Mouse (Mus musculus) lung, embryonic 15.5 days (tissue): ENCODE measurements around the gene BC024978. TPM values are rescaled to one million over a fixed set of nuclear protein-coding genes. Genes with fewer than 3 reads are reported as not detected.

Experiments used
- ATAC-seq: fragments of 200-750 bp; cut with Nextera tagmentation; 2 replicates; pipeline ENCODE4 v1.8.0; 2017; ENCODE audit warnings: moderate number of reproducible peaks, borderline replicate concordance; ENCODE audit not compliant: low FRiP score, low TSS enrichment; ENCODE audit errors: extremely low read depth
- H3K27ac ChIP-seq: fragments of 300-500 bp; sonication (generic); 2 replicates; pipeline ENCODE4 v1.5.1; 2015; ENCODE audit warnings: moderate library complexity, mild to moderate bottlenecking, inconsistent platforms
- H3K27me3 ChIP-seq: fragments of 300-500 bp; sonication (generic); 2 replicates; pipeline ENCODE4 v1.6.1; 2015; ENCODE audit warnings: inconsistent platforms
- H3K36me3 ChIP-seq: fragments of 300-500 bp; sonication (generic); 2 replicates; pipeline ENCODE4 v1.6.1; 2015; ENCODE audit warnings: inconsistent platforms
- H3K4me1 ChIP-seq: fragments of 300-500 bp; sonication (generic); 2 replicates; pipeline ENCODE4 v1.6.1; 2015; ENCODE audit warnings: inconsistent platforms
- H3K4me2 ChIP-seq: fragments of 300-500 bp; sonication (generic); 2 replicates; pipeline ENCODE4 v1.6.1; 2015; ENCODE audit warnings: inconsistent platforms, mild to moderate bottlenecking, moderate library complexity
- H3K4me3 ChIP-seq: fragments of 300-500 bp; sonication (generic); 2 replicates; pipeline ENCODE4 v1.5.1; 2015; ENCODE audit warnings: mild to moderate bottlenecking, inconsistent platforms
- H3K9ac ChIP-seq: fragments of 300-500 bp; sonication (generic); 2 replicates; pipeline ENCODE4 v1.6.1; 2015; ENCODE audit warnings: inconsistent platforms
- H3K9me3 ChIP-seq: fragments of 300-500 bp; sonication (generic); 2 replicates; pipeline ENCODE4 v1.6.1; 2016; ENCODE audit warnings: inconsistent platforms
- WGBS: fragments of 180-500 bp; shearing (Covaris S2); methylation state at CpG from one replicate; pipeline ENCODE4 v1.1.7; 2015; 5-methylcytosine and 5-hydroxymethylcytosine counted together
- polyA plus RNA-seq: library from polyadenylated mRNA; unstranded; fragments of >200 nt; fragmentation: Nextera tagmentation; extraction: Ambion mirVana; gene quantifications from 2 replicates; pipeline ENCODE4 v1.2.1, GENCODE M21; 2015

The BC024978 gene
- polyA plus RNA-seq, 1 experiment from 2014 or later: 3.4 TPM

DNA sequence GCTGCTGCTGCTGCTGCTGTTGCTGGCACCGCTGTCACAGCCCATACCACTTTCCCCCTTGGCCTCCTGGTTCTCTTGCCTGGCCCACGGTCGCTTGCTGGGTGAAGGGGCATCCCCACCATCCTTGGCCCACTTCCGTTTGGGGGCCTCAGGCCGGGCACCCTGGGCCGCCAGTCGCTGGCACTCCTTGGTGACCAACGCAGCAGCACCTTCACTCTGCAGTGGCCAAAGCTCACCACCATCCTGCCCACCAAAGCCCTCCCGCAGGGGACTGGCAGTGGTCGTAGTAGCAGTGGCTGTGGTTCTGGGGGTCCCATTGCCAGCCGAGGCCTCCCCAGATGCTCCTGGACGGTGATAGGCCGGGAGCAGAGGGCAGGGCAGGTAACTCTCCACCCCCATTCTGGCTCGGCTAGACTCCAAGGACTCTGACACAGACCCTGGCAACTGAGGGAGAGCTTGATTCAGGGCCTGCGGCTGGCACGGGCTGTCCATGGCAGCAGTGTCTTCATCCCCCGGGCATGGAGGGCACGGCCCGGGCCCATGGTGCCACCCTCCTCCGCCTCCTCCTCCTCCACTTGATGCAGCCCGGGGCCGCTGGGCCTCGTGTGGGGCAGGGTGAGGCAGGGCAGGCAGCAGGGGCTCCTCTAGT is 30.4 kb upstream of the BC024978 start:
- 63% methylated on average over 23 of the region's 23 CpGs for WGBS
- Histone ChIP-seq H3K9ac (peak overlapping the region; percentile 82), H3K4me1 (peaks cover 59% of the 10 kb centered on the region), H3K9me3 (no peaks in the 10 kb centered on the region), H3K4me3 (peak overlapping the region; percentile 60), H3K4me2 (peak overlapping the region; percentile 85), H3K36me3 (0 out of 2 replicates have a peak, but pooled peaks cover 28% of the 10 kb centered on the region), H3K27me3 (no peaks in the 10 kb centered on the region), H3K27ac (0 out of 2 replicates have a peak overlapping the region, but pooled peaks have one; percentile 37)
- ATAC-seq: no peak

DNA sequence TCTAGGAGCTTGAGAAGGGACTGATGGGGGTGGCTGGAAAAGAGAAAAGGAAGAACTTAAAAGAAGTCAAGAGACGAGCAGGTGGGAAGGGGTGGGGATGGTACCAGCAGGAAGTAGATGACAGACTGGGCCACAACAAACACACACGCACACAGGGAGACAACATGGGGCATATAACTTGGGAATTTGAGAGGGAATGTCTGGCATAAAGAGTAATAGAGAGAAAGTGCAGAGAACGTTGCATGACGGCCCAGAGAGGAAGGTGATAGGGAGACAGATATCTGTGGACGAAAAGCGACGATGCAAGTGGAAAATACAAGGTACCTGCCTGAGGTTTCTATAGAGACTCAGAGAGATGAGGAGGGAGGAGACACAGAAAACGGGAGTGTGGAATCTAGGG is 29.9 kb upstream of the BC024978 start:
- Histone ChIP-seq H3K4me3 (peak overlapping the region; percentile 60), H3K9ac (peak overlapping the region; percentile 82), H3K36me3 (0 out of 2 replicates have a peak, but pooled peaks cover 25% of the 10 kb centered on the region), H3K4me2 (peak overlapping the region; percentile 85), H3K27me3 (no peaks in the 10 kb centered on the region), H3K9me3 (no peaks in the 10 kb centered on the region), H3K27ac (peak overlapping the region; percentile 99), H3K4me1 (peaks cover 54% of the 10 kb centered on the region)
- WGBS: 2% methylated on average over 8 of the region's 8 CpGs
- no peak for ATAC-seq

DNA sequence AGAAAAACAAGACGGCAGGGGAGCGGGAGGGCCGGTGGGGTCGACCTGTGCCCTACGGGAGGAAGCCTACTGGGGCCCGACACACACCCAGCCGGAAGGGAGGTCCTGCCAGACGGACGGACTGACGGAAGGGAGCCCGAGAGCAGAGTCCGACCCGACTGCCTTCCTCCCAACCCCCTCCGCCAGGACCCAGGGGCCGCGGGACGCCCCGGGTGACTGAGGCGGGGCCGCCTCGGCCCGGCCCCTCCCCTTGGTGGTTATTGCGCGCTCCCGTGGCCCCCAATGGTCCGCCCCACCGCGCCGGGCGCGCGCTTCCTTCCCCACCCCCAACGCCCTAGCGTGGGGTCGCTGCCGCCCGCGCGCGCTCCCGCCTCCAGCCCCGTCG is 29.4 kb upstream of the BC024978 start:
- Histone ChIP-seq H3K9ac (peak overlapping the region; percentile 82), H3K4me2 (peak overlapping the region; percentile 85), H3K27me3 (no peaks in the 10 kb centered on the region), H3K27ac (peak overlapping the region; percentile 99), H3K36me3 (peaks cover 23% of the 10 kb centered on the region; the same call in 1 of the 2 replicates), H3K4me1 (peaks cover 49% of the 10 kb centered on the region), H3K4me3 (peak overlapping the region; percentile 60), H3K9me3 (no peaks in the 10 kb centered on the region)
- 0% methylated on average over 37 of the region's 43 CpGs for WGBS
- ATAC-seq: peak; percentile 82

DNA sequence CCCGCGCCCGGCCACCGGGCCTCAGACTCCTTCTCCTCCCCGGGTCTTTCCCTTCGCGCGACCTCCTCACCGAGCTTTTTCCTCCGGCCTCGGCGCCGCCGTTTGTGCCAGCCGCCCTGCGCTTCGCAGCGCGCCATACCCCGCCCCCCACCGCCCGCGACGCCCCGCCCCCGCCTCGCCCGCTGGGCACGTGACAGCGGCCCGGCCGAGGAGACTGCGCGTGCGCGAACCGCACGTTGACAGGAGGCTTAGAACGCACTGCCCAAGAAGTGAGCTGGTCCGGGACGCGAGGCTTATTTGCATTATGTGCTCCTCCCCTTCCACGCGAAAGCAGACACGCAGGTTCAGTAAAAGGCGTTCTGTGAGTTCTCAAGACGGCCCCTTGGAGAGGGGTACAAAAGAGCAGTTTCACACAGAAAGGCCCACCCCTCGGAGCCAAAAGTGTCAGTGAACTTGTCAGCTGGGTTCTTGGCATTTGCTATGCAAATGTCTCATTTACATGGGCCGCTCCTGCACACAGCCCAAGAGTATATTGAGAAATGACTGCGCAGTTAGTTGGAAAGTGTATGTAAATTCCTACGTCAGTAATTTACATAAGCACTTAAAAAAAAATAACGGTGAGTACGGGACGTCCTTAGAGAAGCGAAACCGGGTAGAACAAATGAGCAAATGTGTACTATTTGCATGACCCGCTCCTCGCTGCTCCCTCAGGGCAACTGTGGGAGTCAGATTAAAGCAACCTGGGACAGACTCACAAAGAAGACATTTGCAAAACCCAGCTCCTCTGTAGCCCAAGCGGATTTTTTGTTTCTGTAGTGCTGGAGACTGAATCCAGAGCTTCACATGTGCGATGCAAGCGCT is 28.7 kb upstream of the BC024978 start, which contains the start of gene Egln2:
Egln2 (minus strand) TSS at position 189 of the 861 bp plus-strand sequence.
- Histone ChIP-seq H3K4me3 (peak within 1 kb of the TSS; percentile 60), H3K36me3 (peaks cover 27% of the 10 kb centered on the region; the same call in 1 of the 2 replicates), H3K27ac (peak within 1 kb of the TSS; percentile 99), H3K27me3 (no peaks in the 10 kb centered on the region), H3K9me3 (no peaks in the 10 kb centered on the region), H3K4me2 (peak within 1 kb of the TSS; percentile 85), H3K9ac (peak within 1 kb of the TSS; percentile 82), H3K4me1 (peaks cover 42% of the 10 kb centered on the region)
- ATAC-seq: peak; percentile 86
- WGBS: 2% methylated on average over 61 of the region's 61 CpGs

DNA sequence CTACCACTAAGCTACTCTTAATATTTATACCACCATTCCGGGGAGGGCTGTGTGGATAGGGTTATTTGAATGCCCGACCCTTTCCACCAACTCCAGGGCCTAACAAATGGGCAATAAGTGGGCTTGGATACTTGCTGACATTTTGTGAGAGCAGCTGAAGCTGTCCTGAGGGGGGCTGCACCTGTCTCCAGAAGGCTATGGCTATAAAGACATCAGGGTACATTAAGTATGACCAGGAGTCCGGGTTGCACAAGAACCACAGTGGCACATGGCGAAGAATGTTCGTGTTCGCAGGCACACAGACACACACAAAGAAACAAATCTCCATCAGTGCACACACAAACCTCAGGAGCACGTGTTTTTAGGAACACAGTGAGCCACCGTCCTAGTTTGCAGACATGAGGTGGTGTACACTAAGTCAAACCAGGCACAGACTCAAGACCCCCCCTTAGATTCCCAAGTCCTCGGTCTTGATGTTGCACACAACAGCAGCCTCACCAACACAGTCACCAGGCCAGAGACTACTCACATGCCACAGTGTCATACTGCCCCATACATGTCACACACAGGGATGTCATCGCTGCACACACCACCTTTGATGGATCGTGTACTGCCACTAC is 28.0 kb upstream of the BC024978 start:
- Histone ChIP-seq H3K4me2 (peak overlapping the region; percentile 85), H3K4me3 (peak overlapping the region; percentile 60), H3K9ac (peak overlapping the region; percentile 82; the same call in 1 of the 2 replicates), H3K27ac (peak overlapping the region; percentile 99), H3K4me1 (peaks cover 36% of the 10 kb centered on the region), H3K9me3 (no peaks in the 10 kb centered on the region), H3K27me3 (no peaks in the 10 kb centered on the region), H3K36me3 (peaks cover 34% of the 10 kb centered on the region; the same call in 1 of the 2 replicates)
- ATAC-seq: no peak
- 74% methylated on average over 11 of the region's 11 CpGs for WGBS

DNA sequence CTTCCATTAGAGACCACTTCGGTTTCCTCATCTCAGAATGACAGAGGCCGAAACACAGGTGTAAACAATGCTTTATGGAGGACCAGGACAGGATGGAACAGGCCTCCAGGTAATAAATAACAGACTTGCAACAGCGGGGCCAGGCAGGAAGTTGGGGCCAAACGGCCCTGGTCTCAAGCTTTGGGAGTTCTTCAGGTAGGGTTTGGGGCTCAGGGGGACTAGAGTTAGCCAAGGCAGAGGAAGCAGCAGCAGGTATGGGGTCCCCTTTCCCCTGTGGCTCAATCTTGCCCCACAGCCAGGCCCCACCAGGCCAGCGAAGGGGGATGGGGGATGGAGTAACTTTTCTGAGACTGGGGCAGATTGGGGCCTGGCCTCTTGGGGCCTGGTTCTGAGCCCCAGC is 27.2 kb upstream of the BC024978 start:
- Histone ChIP-seq H3K27me3 (no peaks in the 10 kb centered on the region), H3K9ac (no peak overlapping the region), H3K4me3 (no peak overlapping the region), H3K4me2 (no peak overlapping the region), H3K9me3 (no peaks in the 10 kb centered on the region), H3K36me3 (peaks cover 34% of the 10 kb centered on the region), H3K4me1 (peaks cover 28% of the 10 kb centered on the region), H3K27ac (no peak overlapping the region)
- no peak for ATAC-seq
- WGBS: 86% methylated on average over 5 of the region's 5 CpGs

DNA sequence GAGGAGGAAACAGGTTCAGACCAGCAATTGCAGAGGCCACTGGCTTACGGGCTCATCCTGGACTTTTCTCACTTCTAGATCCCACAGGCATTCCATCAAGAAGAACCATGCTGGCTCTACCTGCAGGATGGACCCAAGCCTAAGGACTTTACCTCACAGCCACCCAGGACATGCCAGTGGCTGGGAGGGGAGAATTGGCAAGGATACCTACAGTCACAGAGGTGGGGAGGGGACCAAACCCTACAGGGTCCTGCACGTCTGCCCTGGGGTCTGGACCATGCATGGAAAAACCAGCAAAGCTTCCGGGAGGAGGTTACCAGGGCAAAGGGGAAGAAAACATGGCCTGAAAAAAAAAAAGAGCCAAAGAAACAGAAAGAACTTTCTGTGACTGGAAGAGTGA is 24.6 kb upstream of the BC024978 start:
- no peak overlapping the region for H3K4me3 ChIP-seq
- H3K4me1 ChIP-seq: peaks cover 6% of the 10 kb centered on the region
- ATAC-seq: no peak
- no peak overlapping the region for H3K27ac ChIP-seq
- no peak overlapping the region for H3K9ac ChIP-seq
- 95% methylated on average over 3 of the region's 3 CpGs for WGBS
- H3K9me3 ChIP-seq: no peaks in the 10 kb centered on the region
- H3K27me3 ChIP-seq: no peaks in the 10 kb centered on the region
- peaks cover 33% of the 10 kb centered on the region for H3K36me3 ChIP-seq
- H3K4me2 ChIP-seq: no peak overlapping the region

DNA sequence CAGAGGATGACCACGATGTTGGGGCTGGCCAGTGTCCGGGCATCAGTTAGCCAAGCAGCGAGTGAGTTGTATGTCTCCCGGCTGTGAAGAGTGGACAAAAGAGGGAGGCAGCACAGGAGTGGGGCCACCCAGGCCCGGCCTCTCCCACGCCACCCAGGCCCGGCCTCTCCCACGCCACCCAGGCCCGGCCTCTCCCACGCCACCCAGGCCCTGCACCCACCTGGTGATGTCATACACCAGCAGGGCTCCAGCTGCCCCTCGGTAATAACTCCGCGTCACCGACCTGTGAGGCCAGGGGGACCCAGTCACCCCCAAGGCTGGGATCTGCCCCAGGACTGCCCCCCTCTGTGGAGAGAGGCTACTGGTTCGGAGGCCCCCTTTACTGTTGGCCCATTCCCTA is 21.1 kb upstream of the BC024978 start:
- Histone ChIP-seq H3K9ac (no peak overlapping the region), H3K4me2 (no peak overlapping the region), H3K27me3 (no peaks in the 10 kb centered on the region), H3K27ac (no peak overlapping the region), H3K4me1 (peaks cover 11% of the 10 kb centered on the region), H3K4me3 (no peak overlapping the region), H3K9me3 (no peaks in the 10 kb centered on the region), H3K36me3 (peaks cover 33% of the 10 kb centered on the region)
- no peak for ATAC-seq
- WGBS: 91% methylated on average over 15 of the region's 15 CpGs

DNA sequence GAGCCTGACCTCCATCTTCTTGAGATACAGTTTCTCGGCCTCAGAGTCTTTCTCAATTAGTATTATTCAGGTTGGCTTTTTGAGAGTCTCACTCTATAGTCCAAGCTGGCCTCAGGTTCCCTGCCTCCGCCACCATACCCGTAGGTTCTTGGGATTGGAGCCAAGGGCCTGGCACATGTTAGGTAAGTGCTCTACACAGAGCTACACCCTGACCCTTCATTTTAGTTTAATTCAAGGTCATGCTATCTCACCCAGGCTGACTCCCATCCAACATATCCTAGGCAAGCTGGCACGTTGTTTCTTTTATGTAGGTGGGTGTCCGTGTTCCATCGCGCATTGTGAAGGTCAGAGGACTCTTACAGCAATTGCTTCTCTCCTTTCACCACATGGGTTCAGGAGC is 20.7 kb upstream of the BC024978 start:
- Histone ChIP-seq H3K4me2 (no peak overlapping the region), H3K36me3 (peaks cover 33% of the 10 kb centered on the region), H3K27me3 (no peaks in the 10 kb centered on the region)

DNA sequence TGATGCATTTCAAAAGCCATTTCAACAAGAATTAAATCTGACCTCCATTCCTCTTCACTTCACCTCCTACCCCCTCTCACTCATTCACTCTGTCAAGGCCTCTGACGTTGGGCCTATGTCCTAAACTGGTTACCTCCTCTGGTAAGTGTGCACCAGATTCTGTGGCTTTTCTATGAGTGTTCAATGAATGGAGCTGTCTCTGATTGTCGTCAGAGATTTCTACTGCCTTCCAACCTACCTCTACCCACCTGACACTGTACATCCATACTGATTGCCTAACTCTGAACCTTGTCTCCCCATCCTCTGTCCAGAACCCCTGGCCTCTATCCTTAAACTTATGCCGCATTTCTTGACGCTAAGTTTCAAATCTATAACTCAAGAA is 17.6 kb upstream of the BC024978 start:
- no peak for ATAC-seq
- Histone ChIP-seq H3K27ac (peak overlapping the region; percentile 98), H3K4me1 (peaks cover 25% of the 10 kb centered on the region), H3K4me2 (peak overlapping the region; percentile 60), H3K4me3 (peak overlapping the region; percentile 82), H3K36me3 (peaks cover 16% of the 10 kb centered on the region), H3K9me3 (no peaks in the 10 kb centered on the region), H3K9ac (peak overlapping the region; percentile 57), H3K27me3 (no peaks in the 10 kb centered on the region)
- 12% methylated on average over 4 of the region's 4 CpGs for WGBS

More for the DNA sequence above, 20.7 kb upstream of the BC024978 start:
- no peak overlapping the region for H3K9ac ChIP-seq
- H3K27ac ChIP-seq: no peak overlapping the region
- H3K4me1 ChIP-seq: peaks cover 15% of the 10 kb centered on the region
- H3K4me3 ChIP-seq: no peak overlapping the region
- H3K9me3 ChIP-seq: no peaks in the 10 kb centered on the region
- no peak for ATAC-seq
- 88% methylated on average over 7 of the region's 7 CpGs for WGBS

DNA sequence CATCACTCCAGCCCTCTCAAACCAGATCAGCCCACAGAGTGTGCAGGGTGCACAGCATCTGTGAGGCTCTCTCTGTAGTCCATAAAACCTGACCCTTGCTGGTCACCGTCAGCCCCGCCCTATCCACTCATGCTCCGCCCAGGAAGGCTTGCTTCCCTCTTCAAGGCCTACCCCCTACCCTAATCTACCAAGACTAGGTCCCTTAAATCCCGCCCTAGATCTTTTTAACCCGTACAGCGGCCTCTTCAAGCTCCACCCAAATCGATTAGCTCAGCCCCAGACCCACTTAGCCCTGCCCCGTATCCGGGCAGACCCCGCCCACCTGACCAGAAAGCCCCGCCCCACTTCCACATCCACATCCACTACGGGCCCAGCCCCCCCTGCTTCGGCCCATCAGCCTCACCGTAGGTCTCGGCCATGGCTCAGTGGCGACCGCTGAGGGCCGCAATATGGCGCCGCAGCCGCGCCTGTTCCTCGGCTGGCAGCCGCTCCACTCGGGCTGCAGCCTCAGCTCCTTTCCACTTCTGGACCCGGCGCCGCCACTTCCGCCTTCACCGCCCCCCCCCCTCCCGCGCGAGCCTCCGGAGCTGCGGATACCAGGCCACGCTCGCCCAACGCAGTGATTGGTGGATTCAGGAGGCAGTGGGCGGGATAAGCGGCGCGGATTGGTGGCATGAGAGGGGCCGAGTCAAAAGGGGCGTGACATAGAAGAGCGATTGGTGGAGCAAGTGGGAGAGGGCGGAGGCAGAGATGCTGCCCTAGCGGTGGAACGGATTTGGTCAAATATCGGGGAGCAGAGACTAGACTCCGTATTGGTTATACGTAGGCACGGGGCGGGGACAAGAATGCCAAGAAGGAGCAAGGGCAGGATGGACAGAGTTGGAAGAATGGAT is 17.0 kb upstream of the BC024978 start, which contains the start of gene Rab4b:
Rab4b (minus strand) TSS at position 573 of the 893 bp plus-strand sequence.
- Histone ChIP-seq H3K27ac (peak within 1 kb of the TSS; percentile 98), H3K9ac (peak within 1 kb of the TSS; percentile 57), H3K4me1 (peaks cover 25% of the 10 kb centered on the region), H3K4me3 (peak within 1 kb of the TSS; percentile 82), H3K27me3 (no peaks in the 10 kb centered on the region), H3K36me3 (peaks cover 18% of the 10 kb centered on the region), H3K9me3 (no peaks in the 10 kb centered on the region), H3K4me2 (peak within 1 kb of the TSS; percentile 60)
- ATAC-seq: peak; percentile 98
- WGBS: under 1% methylated on average over 47 of the region's 53 CpGs
